Mouse (Mus musculus): Measurements from ENCODE around the gene Selenom. TPM values are rescaled to one million over a fixed set of nuclear protein-coding genes. Genes with fewer than 3 reads are reported as not detected.

Selenom gene
- 21.2 and 57.7 TPM in 2 replicates for polyA plus RNA-seq (2012; ENCODE audit: low replicate concordance)

DNA sequence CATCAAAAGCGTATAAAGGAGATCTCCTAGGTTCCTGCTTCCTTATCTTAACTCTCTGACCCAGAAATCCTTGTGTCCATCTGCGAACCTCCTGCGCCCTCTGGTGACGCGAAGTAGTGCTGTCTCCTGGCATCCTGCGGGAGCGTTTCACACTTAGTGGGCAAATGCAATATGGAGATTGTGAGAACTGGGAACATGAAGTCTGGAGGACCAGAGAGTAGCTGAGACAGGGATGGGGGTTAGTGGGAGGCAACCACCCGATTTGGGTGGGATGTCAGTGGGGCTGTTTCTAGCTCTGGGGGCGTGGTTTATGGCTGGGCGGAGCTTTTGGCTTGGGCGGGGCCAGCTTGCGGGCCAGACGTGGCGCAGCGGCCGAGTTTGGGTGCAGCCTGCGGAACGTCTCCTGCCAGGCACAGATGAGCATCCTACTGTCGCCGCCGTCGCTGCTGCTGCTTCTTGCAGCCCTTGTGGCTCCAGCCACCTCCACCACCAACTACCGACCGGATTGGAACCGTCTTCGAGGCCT is at the start of gene Selenom:
Selenom (plus strand) TSS at position 156 of the 526 bp plus-strand sequence.

DNA sequence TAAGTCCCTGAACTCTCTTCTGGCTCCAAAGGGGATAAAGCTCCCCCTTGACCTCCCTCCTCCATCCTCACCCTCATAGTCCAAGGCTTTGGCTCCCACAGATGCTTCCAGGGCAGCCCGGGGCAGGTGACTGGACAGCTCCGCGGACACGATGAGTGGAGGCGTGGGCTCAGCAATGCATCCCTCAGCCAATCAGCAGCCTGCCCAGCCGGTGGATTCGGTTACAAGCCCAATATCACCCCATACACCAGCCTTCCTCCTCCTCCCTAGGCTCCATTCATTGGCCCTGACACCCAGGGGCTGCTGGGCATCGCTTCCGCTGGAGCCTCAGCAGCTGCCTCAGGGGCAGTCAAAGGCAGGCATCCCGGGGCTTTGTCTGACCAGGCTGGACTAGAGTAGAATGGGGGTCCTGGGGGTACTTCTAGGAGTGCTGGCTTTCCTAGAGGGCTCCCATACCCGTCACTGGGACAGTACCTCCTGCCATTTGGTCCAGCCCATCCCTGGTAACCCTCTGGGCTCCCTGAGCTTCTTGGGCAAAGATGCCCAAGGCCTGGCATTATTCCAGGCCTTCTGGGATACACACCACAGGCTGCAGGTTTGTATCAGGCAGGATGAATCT is 26.4 kb upstream of the Selenom start, which contains the start of gene Pla2g3:
Pla2g3 (plus strand) TSS at position 333 of the 619 bp plus-strand sequence.

DNA sequence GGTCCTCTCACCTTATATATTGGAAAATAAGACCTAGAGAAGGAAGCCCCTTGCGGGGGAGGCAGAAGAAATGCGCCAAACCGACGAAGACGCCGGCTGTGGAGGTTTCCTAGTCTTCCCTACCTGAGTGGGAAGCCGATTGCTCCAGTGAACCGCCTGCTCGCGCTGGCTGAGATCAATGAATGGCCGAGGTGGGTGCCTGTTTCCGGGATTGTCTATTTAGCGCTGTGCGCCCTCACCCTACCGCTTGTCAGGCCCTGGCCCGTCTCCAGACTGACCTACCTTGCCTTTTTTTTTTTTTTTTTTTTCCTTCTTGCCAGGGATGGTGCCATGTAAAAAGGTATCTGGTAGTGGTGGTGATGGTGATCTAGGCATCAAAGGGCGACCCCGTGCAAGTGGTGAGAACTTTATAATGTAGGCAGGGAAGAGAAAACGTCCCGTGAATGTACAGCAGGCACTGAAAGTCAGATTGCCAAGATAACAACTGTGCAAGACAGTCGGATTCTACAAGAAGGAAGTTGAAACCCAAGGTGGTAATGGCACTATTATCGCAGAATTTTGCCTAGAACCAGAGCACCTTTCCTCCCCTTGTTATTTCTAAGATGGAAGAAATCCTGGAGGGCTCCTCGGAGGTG is 26.1 kb downstream of the Selenom start, which contains the start of gene Smtn:
Smtn (minus strand) TSS at position 162 of the 635 bp plus-strand sequence.

Other genes with a start within 250 kb of the Selenom start
- gene Drg1, start 248.3 kb upstream of the Selenom start, polyA plus RNA-seq (2012; ENCODE audit: low replicate concordance), result 30.6 and 47.2 TPM in 2 replicates
- 64.4 and 107 TPM in 2 replicates for gene Patz1, start 225.8 kb upstream of the Selenom start, polyA plus RNA-seq (2012; ENCODE audit: low replicate concordance)
- gene Pik3ip1, start 184.3 kb upstream of the Selenom start, polyA plus RNA-seq (2012; ENCODE audit: low replicate concordance), result 83.6 and 159 TPM in 2 replicates
- gene Limk2, start 105.5 kb upstream of the Selenom start, polyA plus RNA-seq (2012; ENCODE audit: low replicate concordance), result 41.2 and 43.4 TPM in 2 replicates
- gene Rnf185, start 62.3 kb upstream of the Selenom start, polyA plus RNA-seq (2012; ENCODE audit: low replicate concordance), result 3.0 and 3.5 TPM in 2 replicates
- gene Pla2g3, start 26.4 kb upstream of the Selenom start, polyA plus RNA-seq (2012; ENCODE audit: low replicate concordance), result 0.18 and 0.57 TPM in 2 replicates
- 0.30 and 1.5 TPM in 2 replicates for gene Inpp5j, start 9.9 kb upstream of the Selenom start, polyA plus RNA-seq (2012; ENCODE audit: low replicate concordance)
- gene Smtn, start 25.9 kb downstream of the Selenom start, polyA plus RNA-seq (2012; ENCODE audit: low replicate concordance), result 6.1 and 17.3 TPM in 2 replicates
- 6.5 and 9.4 TPM in 2 replicates for gene Morc2a, start 134.5 kb downstream of the Selenom start, polyA plus RNA-seq (2012; ENCODE audit: low replicate concordance)